Mouse (Mus musculus): ENCODE measurements around the gene Agr2. TPM values are rescaled to one million over a fixed set of nuclear protein-coding genes. Genes with fewer than 3 reads are reported as not detected.
A peak's percentile ranks its signal among the peaks of the same experiment; 100 is the strongest.

The Agr2 gene
- polyA plus RNA-seq, 1 experiment from 2014 or later: not detected

DNA sequence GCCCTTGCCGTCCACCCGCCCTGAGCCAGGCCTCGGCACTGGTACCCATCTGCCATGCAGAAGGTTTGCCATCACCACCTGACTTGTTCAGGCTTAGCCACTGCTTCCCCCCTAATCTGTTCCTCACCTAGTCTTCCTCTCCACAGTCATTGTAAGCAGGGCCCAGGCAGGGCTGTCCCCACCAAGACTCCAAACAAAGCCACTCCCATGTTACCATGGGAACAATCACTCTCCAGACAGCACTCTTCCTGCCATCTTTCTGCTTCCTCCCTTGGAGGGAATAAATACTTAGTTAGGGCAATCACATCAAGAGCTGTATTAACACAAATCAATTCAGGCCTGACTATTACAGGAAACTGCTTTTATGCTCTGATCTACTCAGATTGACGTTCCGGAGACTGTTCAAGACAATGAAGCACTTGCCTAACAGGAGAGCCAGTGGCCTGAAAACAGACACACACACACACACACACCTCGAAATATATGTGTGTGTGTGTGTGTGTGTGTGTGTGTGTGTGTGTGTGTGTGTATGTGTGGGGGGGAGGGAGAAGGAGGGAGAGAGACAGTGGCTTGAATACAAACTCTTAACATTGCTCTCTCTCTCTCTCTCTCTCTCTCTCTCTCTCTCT, 10.9 kb upstream of the Agr2 start:
- Histone ChIP-seq H3K9me3 (ENCODE audit: control insufficient read depth, low read length) (no peaks in the 10 kb centered on the region), H3K27ac (replicated peaks; ENCODE audit: low read depth, low read length) (no peak overlapping the region), H3K36me3 (ENCODE audit: control insufficient read depth, insufficient read depth, low read length) (no peaks in the 10 kb centered on the region), H3K4me1 (ENCODE audit: control insufficient read depth, insufficient read depth, low read length) (no peaks in the 10 kb centered on the region), H3K9ac (ENCODE audit: low read length) (no peak overlapping the region), H3K4me3 (ENCODE audit: low read depth, low read length) (no peak overlapping the region), H3K4me2 (ENCODE audit: low read depth, severe bottlenecking) (no peak overlapping the region), H3K27me3 (ENCODE audit: control insufficient read depth, insufficient read depth, low read length) (no peaks in the 10 kb centered on the region)
- ATAC-seq (ENCODE audit: insufficient number of reproducible peaks, low FRiP score, low TSS enrichment, low read depth): no peak
- WGBS: 64% methylated on average over 6 of the region's 6 CpGs
- DNase-seq (ENCODE audit: low spot score): no peak

DNA sequence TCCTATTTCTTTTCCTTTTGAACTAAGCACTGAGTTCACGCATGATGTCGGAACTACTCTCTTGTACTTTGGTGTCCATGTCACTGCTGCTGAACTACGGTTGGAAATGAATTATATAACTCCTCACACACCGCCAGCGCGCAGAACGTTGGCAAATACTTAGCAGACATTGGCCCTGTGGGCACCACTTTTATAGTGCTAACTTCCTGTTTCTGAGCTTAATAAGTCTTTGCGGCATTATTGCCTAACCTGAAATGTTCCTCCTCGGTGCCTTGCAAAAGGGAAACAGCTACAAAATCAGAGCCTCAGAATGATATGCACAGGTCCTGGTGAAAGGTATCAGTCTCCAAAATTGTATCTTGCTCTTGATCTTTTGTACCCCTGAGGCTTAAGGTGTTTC, 9.2 kb upstream of the Agr2 start:
- Histone ChIP-seq H3K27me3 (ENCODE audit: control insufficient read depth, insufficient read depth, low read length) (no peaks in the 10 kb centered on the region), H3K27ac (replicated peaks; ENCODE audit: low read depth, low read length) (no peak overlapping the region), H3K4me1 (ENCODE audit: control insufficient read depth, insufficient read depth, low read length) (no peaks in the 10 kb centered on the region), H3K9ac (ENCODE audit: low read length) (no peak overlapping the region), H3K36me3 (ENCODE audit: control insufficient read depth, insufficient read depth, low read length) (no peaks in the 10 kb centered on the region), H3K4me3 (ENCODE audit: low read depth, low read length) (no peak overlapping the region), H3K4me2 (ENCODE audit: low read depth, severe bottlenecking) (no peak overlapping the region), H3K9me3 (ENCODE audit: control insufficient read depth, low read length) (no peaks in the 10 kb centered on the region)
- 87% methylated on average over 9 of the region's 9 CpGs for WGBS
- ATAC-seq (ENCODE audit: insufficient number of reproducible peaks, low FRiP score, low TSS enrichment, low read depth) (no peak), DNase-seq (ENCODE audit: low spot score) (no peak)

DNA sequence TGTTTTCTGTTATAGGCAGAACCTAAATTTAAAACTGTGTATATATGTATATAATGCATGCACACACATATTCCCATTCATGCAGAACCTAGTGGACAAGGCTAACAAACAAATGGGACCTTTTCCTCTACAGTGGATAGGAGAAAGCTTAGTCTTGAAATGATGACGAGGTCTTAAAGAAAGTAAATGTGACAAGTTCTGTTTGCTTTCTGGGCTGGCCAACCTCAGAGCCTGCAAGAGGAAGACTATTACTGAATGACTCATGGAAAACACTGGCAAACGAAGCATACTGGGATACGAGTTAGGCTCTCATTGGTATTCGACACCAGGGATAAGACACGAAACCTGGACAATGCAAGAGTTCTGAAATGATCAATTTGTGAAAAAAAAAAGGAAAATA, 8.0 kb upstream of the Agr2 start:
- H3K4me2 ChIP-seq (ENCODE audit: low read depth, severe bottlenecking): no peak overlapping the region
- ATAC-seq (ENCODE audit: insufficient number of reproducible peaks, low FRiP score, low TSS enrichment, low read depth) (no peak), DNase-seq (ENCODE audit: low spot score) (no peak)
- no peak overlapping the region for H3K9ac ChIP-seq (ENCODE audit: low read length)
- no peak overlapping the region for H3K27ac ChIP-seq (replicated peaks; ENCODE audit: low read depth, low read length)
- 92% methylated on average over 5 of the region's 5 CpGs for WGBS
- H3K9me3 ChIP-seq (ENCODE audit: control insufficient read depth, low read length): no peaks in the 10 kb centered on the region
- no peaks in the 10 kb centered on the region for H3K27me3 ChIP-seq (ENCODE audit: control insufficient read depth, insufficient read depth, low read length)
- H3K4me1 ChIP-seq (ENCODE audit: control insufficient read depth, insufficient read depth, low read length): no peaks in the 10 kb centered on the region
- no peaks in the 10 kb centered on the region for H3K36me3 ChIP-seq (ENCODE audit: control insufficient read depth, insufficient read depth, low read length)
- H3K4me3 ChIP-seq (ENCODE audit: low read depth, low read length): no peak overlapping the region

DNA sequence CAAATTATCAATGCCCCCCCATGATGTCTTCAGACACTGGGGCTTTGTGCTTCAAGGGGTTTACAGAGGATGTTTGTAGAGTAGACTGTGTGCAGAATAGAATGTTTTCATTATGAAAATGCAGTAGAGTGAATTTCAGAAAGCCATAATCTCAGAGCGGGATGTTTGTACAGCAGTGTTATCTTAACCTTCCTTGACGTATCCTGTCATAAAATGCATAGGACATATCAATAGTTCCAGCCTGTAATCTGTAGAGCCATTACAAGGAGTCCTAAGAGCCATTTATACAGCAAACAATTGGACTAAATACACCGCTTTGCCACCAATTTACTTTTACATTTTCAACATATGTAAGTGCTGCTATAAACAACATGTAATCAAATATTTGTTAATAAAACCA, 876 bp downstream of the Agr2 start:
- no peak overlapping the region for H3K4me2 ChIP-seq (ENCODE audit: low read depth, severe bottlenecking)
- no peak overlapping the region for H3K4me3 ChIP-seq (ENCODE audit: low read depth, low read length)
- no peaks in the 10 kb centered on the region for H3K9me3 ChIP-seq (ENCODE audit: control insufficient read depth, low read length)
- DNase-seq (ENCODE audit: low spot score): no peak
- H3K27me3 ChIP-seq (ENCODE audit: control insufficient read depth, insufficient read depth, low read length): no peaks in the 10 kb centered on the region
- H3K4me1 ChIP-seq (ENCODE audit: control insufficient read depth, insufficient read depth, low read length): no peaks in the 10 kb centered on the region
- ATAC-seq (ENCODE audit: insufficient number of reproducible peaks, low FRiP score, low TSS enrichment, low read depth): no peak
- H3K36me3 ChIP-seq (ENCODE audit: control insufficient read depth, insufficient read depth, low read length): no peaks in the 10 kb centered on the region
- no peak overlapping the region for H3K9ac ChIP-seq (ENCODE audit: low read length)
- WGBS: 89% methylated on average over 3 of the region's 3 CpGs
- H3K27ac ChIP-seq (replicated peaks; ENCODE audit: low read depth, low read length): no peak overlapping the region

DNA sequence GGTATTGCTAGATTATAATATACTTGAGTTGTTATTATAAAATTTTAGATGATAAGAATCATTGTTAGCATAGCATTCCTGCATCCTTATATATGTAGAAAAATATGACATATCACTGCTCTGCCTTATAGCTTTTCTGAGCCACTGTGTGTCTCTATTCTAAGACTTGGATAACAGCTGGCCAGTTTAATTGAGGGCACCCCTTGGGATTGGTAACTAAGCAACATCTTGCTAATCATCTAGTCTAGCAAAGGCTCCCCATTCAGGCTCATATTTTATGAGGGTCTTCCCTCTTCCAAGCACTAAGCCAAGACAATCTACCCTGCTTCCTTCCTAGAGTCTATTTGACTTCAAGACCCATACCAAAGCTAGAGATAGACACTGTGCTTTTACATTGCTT, 1.4 kb downstream of the Agr2 start:
- Histone ChIP-seq H3K9me3 (ENCODE audit: control insufficient read depth, low read length) (no peaks in the 10 kb centered on the region), H3K4me2 (ENCODE audit: low read depth, severe bottlenecking) (no peak overlapping the region), H3K36me3 (ENCODE audit: control insufficient read depth, insufficient read depth, low read length) (no peaks in the 10 kb centered on the region), H3K4me1 (ENCODE audit: control insufficient read depth, insufficient read depth, low read length) (no peaks in the 10 kb centered on the region), H3K27me3 (ENCODE audit: control insufficient read depth, insufficient read depth, low read length) (no peaks in the 10 kb centered on the region), H3K27ac (replicated peaks; ENCODE audit: low read depth, low read length) (no peak overlapping the region), H3K9ac (ENCODE audit: low read length) (no peak overlapping the region), H3K4me3 (ENCODE audit: low read depth, low read length) (no peak overlapping the region)
- no peak for DNase-seq (ENCODE audit: low spot score)
- no peak for ATAC-seq (ENCODE audit: insufficient number of reproducible peaks, low FRiP score, low TSS enrichment, low read depth)

DNA sequence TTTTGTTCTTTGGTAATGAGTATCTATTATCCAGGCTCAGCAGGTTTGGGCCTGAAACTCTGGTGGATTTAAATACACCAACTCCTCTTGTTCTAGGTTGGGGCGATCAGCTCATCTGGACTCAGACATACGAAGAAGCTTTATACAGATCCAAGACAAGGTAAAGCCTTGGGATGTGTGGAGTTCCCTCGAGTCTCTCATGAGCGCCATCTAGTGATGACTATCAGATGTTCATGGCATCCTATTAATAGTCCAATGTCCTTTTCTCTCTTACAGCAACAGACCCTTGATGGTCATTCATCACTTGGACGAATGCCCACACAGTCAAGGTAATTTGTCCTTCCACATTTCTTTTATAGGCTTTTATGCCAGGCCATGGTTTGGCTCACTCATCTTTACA, 3.1 kb downstream of the Agr2 start:
- no peak overlapping the region for H3K4me2 ChIP-seq (ENCODE audit: low read depth, severe bottlenecking)
- 36% methylated on average over 5 of the region's 5 CpGs for WGBS
- H3K27ac ChIP-seq (replicated peaks; ENCODE audit: low read depth, low read length): no peak overlapping the region
- no peaks in the 10 kb centered on the region for H3K9me3 ChIP-seq (ENCODE audit: control insufficient read depth, low read length)
- H3K36me3 ChIP-seq (ENCODE audit: control insufficient read depth, insufficient read depth, low read length): no peaks in the 10 kb centered on the region
- no peaks in the 10 kb centered on the region for H3K4me1 ChIP-seq (ENCODE audit: control insufficient read depth, insufficient read depth, low read length)
- ATAC-seq (ENCODE audit: insufficient number of reproducible peaks, low FRiP score, low TSS enrichment, low read depth): no peak
- no peak overlapping the region for H3K4me3 ChIP-seq (ENCODE audit: low read depth, low read length)
- DNase-seq (ENCODE audit: low spot score): peak; percentile 52
- H3K9ac ChIP-seq (ENCODE audit: low read length): no peak overlapping the region
- no peaks in the 10 kb centered on the region for H3K27me3 ChIP-seq (ENCODE audit: control insufficient read depth, insufficient read depth, low read length)

DNA sequence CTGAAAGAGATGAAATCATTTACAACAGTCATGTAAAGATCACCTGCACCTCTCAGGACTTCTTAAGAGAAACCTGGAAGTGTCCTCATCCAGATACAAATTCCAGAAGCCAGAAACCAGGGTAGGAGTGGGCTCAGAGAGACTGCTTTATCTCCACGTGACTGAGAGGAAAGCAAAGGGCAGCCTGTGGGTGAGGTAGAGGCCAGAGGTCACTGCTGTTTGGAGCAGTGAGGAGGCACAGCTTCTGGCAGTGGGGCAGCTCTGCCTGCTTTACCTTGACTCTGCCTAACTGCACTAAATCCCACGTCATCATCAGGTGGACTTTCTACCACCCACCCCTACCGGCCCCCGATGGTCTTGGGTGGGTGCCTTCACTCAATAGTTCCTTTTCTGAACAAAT, 12.0 kb downstream of the Agr2 start:
- no peak overlapping the region for H3K4me2 ChIP-seq (ENCODE audit: low read depth, severe bottlenecking)
- 67% methylated on average over 4 of the region's 4 CpGs for WGBS

DNA sequence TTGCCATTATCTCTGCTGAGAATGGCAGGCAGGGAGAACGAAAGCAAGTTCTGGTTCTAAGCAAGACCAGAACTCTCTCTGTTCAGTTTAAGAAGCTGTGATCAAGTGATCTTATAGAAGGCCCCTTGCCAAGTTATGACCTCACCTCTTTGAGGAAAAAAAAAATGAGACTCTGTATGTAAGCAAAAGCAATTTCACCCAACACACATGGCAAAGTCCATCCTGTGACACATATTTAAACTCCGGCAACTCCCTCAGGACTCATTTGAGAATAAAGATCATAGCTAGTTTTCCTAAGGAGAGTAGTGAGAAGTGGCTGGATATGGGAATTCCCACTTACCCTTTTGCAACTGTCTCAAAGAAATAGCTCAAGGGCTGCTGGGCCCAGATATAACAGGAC, 14.9 kb downstream of the Agr2 start:
- WGBS: 89% methylated on average over 2 of the region's 2 CpGs
- H3K9ac ChIP-seq (ENCODE audit: low read length): no peak overlapping the region
- ATAC-seq (ENCODE audit: insufficient number of reproducible peaks, low FRiP score, low TSS enrichment, low read depth) (no peak), DNase-seq (ENCODE audit: low spot score) (no peak)
- no peaks in the 10 kb centered on the region for H3K4me1 ChIP-seq (ENCODE audit: control insufficient read depth, insufficient read depth, low read length)
- H3K4me2 ChIP-seq (ENCODE audit: low read depth, severe bottlenecking): no peak overlapping the region
- H3K9me3 ChIP-seq (ENCODE audit: control insufficient read depth, low read length): no peaks in the 10 kb centered on the region
- H3K27ac ChIP-seq (replicated peaks; ENCODE audit: low read depth, low read length): no peak overlapping the region
- no peak overlapping the region for H3K4me3 ChIP-seq (ENCODE audit: low read depth, low read length)
- H3K27me3 ChIP-seq (ENCODE audit: control insufficient read depth, insufficient read depth, low read length): no peaks in the 10 kb centered on the region
- H3K36me3 ChIP-seq (ENCODE audit: control insufficient read depth, insufficient read depth, low read length): no peaks in the 10 kb centered on the region

More for the DNA sequence above, 12.0 kb downstream of the Agr2 start:
- H3K4me1 ChIP-seq (ENCODE audit: control insufficient read depth, insufficient read depth, low read length): no peaks in the 10 kb centered on the region
- H3K27me3 ChIP-seq (ENCODE audit: control insufficient read depth, insufficient read depth, low read length): no peaks in the 10 kb centered on the region
- ATAC-seq (ENCODE audit: insufficient number of reproducible peaks, low FRiP score, low TSS enrichment, low read depth) (no peak), DNase-seq (ENCODE audit: low spot score) (no peak)
- no peak overlapping the region for H3K27ac ChIP-seq (replicated peaks; ENCODE audit: low read depth, low read length)
- no peaks in the 10 kb centered on the region for H3K9me3 ChIP-seq (ENCODE audit: control insufficient read depth, low read length)
- H3K9ac ChIP-seq (ENCODE audit: low read length): no peak overlapping the region
- H3K4me3 ChIP-seq (ENCODE audit: low read depth, low read length): no peak overlapping the region
- H3K36me3 ChIP-seq (ENCODE audit: control insufficient read depth, insufficient read depth, low read length): no peaks in the 10 kb centered on the region

DNA sequence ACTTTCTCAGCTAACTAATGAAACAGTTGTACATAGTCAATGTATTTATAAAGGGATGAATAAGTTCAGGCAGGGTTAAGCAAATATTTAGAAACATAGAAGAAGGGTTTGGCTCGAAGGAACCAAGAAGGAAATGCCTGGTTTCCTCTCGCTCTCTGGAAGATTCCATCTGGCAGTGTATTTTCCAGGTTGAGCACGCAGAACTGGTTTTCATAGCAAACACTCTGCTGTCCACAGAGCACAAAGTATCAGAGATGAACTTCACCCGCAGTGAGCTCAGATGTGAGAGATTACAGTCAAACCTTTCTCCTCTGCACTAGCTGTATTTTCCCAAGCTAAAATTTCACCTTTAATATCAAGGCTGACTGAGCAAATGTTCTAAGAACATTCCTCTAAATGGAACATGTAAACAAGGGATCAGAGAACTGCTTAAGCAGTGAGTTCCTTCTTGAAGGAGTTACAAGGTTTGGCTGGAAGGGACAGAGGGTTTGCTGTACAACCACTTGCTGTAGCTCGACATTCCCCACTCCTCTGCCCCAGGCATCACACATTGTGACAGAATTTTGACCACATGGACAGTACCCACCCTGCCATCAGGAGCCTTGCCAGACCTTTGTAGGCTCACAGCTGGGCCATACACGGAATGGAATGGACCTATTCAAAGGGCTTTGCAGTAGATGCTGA, 15.8 kb downstream of the Agr2 start:
- DNase-seq (ENCODE audit: low spot score) (no peak), ATAC-seq (ENCODE audit: insufficient number of reproducible peaks, low FRiP score, low TSS enrichment, low read depth) (no peak)
- Histone ChIP-seq H3K4me1 (ENCODE audit: control insufficient read depth, insufficient read depth, low read length) (no peaks in the 10 kb centered on the region), H3K4me2 (ENCODE audit: low read depth, severe bottlenecking) (no peak overlapping the region), H3K27ac (replicated peaks; ENCODE audit: low read depth, low read length) (no peak overlapping the region), H3K4me3 (ENCODE audit: low read depth, low read length) (no peak overlapping the region), H3K27me3 (ENCODE audit: control insufficient read depth, insufficient read depth, low read length) (no peaks in the 10 kb centered on the region), H3K36me3 (ENCODE audit: control insufficient read depth, insufficient read depth, low read length) (no peaks in the 10 kb centered on the region), H3K9me3 (ENCODE audit: control insufficient read depth, low read length) (no peaks in the 10 kb centered on the region), H3K9ac (ENCODE audit: low read length) (no peak overlapping the region)
- WGBS: 80% methylated on average over 6 of the region's 6 CpGs
